Mouse (Mus musculus): ENCODE measurements around the gene Tsc22d4.

The Tsc22d4 gene

DNA sequence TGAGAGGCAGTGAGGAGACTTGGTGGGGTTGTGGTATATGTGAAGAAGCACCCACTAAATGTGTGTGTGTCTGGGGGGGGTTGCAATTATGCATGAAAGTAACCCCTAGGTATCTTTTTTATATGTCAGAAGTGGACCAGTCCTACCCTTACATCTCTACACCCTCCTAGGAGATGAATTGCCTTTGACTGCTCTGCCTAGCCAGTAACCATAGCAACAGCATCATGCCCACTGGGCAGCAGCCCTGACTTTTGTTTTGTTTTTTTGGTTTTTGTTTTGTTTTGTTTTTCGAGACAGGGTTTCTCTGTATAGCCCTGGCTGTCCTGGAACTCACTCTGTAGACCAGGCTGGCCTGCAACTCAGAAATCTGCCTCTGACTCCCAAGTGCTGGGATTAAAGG is 22.9 kb downstream of the Tsc22d4 start:
- no peak for DNase-seq

DNA sequence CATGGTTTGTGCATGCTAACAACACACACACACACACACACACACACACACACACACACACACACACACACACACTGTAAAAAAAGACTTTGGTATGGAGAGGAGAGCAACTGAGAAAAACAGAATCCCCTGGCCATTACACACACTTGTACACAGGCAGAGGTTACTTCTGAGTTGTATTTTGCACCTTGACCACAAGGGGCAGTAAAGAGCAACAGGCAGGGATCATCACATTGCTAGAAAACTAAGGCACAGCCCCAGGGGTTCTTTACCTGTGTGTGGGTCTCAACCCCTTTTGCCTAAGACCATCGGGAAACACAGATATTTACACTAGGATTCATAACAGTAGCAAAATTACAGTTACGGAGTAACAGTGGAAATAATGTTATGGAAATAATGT is 25.2 kb downstream of the Tsc22d4 start:
- DNase-seq = peak in 1 of 2 experiments; percentile 14

DNA sequence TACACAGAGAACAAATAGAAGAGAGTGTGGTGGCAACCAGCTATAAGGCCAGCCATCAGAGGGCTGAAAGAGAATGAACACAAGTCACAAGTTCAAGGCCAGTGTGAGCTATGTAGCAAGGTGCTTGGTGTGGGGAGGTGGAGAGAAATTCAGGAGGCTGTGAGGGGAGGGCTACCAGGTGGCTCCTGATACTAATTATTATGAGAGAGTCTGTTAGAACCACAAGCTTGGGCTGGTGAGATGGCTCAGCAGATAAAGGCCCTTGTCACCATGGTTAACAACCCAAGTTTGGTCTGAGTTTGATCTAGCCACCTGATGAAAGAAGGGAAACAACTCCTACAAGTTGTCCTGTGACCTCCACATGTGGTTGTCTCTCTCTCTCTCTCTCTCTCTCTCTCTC is 27.2 kb downstream of the Tsc22d4 start:
- DNase-seq = no peak

DNA sequence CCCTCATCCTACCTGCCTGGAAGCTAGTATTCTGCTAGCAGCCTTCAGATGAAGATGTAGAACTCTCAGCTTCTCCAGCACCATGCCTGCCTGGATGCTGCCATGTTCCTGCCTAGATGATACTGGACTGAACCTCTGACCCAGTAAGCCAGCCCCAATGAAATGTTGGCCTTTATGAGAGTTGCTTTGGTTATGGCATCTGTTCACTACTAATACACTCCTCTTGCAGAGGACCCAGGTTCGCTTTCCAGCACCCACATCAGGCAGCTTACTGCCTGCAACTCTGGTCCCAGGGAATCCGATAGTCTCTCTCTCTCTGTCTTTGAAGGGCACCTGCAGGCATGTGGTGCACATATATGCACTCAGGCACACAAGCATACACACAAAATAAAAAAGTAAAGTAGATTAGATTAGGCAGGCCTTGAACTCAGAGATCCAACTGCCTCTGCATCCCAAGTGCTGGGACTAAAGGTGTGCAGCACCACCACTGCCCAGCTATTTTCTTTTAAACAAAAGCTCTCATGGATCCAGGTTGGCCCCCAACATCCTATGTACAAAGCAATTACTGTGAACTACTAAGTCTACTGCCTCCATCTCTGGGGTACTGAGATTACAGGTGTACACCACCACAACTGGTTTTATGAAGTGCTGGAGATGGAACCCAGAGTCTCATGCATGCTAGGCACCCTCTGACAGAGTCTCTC is 30.2 kb downstream of the Tsc22d4 start:
- DNase-seq = peak in 1 of 2 experiments; percentile 3

DNA sequence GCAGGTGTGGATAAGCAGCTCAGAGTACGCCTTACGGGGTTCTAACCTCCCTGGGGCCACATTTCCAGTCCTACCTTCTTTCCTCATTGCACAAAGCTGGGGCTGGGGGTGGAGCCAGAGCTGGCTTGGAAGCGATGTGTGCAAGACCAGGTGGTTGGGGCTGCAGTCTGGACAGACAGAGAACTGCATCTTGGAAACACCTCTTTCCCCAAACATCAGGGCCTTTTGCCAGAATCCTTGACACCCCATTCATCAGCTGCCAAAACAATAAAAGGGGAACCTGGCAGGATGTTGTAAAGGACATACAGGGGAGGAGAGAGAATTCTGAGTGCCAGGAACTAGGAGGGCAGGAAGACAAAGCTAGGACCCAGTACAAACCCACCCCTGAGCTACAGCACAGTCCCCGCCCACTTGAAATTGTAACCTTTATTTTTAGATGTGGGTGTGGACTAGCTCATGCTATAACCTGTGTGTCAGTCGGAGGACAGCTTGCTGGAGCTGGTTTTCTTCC is 30.9 kb downstream of the Tsc22d4 start:
- DNase-seq = no peak

DNA sequence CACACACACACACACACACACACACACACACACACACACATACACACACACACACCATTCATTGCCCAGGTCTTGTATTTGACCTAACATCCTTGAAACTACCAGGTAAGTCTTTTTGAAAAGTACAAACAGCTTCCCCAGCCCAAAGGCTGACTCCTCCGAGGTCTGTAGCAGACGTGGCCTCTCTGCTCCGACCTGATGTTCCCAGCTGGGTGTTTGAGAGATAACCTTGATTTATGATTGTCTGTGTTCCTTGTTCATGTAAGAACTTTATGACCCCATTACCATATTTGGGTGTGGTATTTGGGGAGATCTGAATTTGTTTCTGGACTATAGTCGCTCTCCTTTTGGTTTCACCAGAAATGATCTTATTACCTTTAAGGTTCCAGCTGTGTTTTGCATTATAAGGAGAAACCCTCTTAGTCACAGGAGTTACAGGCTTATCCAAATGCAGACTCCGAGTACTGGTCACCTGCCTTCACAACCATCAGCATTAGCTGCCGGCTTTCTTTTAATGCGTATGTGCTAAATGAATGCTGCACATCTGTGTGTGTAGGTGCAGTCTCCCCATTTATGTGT is 31.8 kb downstream of the Tsc22d4 start:
- DNase-seq = no peak

DNA sequence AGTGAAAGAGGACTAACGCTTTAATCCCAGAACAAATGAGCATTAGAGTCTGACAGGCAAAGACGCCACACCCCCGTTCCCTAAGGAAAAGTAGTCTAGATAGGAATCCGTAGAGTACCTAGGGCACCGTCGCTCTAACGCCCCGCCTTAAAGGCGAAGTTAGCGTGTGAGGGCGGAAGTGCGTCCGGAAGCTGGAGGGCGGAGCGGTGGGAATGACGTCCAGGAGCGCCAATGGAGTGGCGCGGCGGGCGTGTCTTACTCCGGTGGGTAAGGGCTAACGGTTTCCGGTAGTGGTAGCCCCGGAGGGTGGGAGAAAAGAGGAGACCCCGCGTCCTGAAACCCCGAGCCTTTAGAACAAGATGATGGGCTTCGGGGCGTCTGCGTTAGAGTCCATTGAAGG is 33.1 kb downstream of the Tsc22d4 start, which contains the start of gene Ppp1r35:
Ppp1r35 (plus strand) TSS at position 215 of the 400 bp plus-strand sequence.
- peak; percentile 91 to 92 for DNase-seq

DNA sequence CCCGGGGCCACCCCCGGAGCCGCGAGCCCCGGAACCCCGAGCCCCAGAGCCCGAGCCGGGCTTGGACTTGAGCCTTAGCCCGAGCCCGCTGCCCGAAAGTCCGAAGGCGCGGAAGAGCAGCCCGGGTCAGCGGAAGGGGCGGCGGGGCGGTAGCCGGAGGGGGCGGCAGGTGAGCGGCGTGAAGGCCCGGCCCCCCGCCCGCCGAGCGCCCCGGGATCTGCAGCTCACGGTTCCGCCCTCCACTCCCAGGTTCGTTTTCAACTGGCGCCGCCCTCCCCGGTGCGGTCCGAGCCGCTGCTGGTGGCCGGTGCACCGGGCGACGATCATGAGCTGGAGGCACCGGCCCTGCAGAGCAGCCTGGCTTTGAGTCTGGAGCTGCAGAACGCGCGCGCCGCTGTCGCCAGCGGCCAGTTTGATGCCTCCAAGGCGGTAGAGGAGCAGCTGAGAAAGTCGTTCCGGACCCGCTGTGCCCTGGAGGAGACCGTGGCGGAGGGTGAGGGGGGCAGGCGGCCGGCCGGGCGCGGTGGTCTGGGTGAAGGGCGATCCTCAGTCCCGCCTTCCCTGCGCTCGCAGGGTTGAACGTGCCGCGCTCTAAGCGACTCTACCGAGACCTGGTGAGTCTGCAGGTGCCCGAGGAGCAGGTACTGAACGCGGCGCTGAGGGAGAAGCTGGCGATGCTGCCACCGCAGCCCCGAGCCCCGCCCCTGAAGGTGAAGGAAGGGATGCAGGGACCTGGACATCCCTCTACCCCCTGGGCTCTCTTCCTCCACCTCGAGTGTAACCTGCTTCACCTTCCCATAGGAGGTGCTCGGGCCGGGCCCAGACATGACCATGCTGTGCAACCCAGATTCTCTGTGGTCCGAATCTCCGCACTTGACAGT is 33.8 kb downstream of the Tsc22d4 start:
- DNase-seq = peak in 1 of 2 experiments; percentile 35

DNA sequence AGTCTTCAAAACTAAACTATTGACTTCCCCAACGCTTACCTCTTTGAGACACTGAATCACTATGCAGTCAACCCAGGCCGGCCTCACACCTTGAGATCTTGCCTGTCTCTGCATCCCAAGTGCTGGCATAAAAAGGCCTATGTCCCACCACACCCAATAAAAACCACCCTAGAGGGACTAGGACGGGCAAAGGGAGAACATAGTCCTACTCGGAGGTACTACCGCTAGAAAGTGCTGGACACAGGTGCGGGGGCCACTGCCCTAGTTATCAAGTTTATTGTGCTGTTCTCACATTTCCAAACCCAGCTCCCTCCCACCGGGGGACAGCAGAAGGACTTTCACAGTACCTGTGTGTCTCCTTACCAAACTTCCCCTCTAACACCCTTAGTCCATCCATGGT is 36.1 kb downstream of the Tsc22d4 start:
- no peak for DNase-seq

DNA sequence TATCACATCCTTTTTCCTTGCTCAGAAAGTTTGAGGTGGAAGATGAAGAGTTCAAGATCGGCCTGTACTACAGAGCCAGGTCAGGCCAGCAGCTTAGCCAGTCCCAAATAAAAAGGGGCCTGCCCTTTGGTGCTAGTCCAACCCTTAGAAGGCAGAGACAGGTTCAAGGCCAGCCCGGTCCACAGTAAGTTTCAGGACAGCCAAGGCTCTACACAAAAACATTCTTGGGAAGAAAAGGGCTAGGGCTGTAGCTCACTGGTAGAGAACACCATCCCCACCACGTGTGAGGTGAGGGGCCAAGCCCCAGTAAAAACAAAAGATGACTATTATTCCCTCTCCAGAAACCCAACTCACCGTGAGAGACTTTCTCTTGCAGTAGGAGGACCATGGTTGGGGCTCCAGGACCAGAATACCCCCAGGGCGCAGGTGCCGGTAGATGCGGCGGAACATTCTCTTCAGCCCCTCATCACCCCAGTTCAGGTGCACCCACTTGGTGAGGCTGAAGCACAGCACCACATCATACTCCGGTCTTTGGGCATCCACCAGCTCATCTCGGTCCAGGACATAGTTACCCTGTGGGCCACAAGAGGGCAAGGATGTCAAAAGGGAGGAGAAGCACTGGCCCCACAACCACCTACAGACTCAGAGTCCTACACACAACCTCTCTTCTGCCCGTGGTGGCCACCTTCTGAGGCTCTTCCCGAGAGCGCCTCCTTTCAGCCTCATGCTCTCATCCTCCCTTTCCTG is 37.4 kb downstream of the Tsc22d4 start:
- no peak for DNase-seq

DNA sequence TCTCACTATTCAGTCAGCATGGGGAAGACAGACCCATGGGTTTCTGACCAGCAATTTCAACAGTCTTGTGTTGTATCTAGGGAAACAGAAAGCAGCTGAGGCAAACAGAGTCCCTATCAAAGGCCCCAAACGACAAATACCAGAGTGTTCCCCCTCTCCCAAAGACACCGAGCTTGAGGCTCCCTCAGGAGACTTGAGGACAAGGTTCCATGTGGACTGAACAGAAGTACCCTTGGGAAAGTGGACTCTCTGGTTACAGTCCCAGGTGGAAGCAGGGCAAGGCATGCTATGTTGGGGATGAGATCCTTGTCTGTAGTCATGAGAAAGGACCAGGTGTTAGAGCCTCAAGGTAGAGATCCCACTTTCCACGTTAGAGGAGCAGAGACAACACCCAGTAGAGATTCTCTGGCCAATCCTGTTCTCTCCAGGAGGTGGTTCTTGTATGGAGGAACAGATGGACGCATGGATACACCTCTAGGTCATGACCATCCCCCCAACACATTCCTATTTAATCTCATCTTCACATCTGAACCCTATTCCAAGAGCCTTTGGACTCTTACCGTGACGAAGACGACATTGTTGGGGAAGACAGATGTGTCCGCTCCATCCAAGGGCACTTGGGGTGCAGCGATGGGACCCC is 38.5 kb downstream of the Tsc22d4 start:
- no peak for DNase-seq

DNA sequence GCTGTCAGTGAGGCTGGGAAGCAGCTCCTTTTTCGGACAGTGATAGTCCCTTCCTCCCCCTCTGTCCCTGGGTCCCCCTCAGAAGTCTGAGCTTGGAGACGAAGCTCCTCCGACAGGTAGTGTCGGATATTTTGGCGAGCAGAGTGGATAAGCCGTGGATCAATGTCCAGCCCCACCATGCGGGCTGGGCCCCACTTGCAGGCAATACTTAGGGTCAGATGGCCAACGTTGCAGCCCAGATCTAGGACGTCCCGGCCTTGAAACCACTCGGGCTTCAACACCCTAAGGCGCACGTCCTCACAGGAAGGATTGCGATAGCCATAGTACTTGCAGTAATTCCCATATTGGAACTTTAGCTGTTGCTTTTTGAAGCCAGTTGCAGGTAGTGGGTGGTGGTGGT is 39.0 kb downstream of the Tsc22d4 start:
- DNase-seq = no peak

DNA sequence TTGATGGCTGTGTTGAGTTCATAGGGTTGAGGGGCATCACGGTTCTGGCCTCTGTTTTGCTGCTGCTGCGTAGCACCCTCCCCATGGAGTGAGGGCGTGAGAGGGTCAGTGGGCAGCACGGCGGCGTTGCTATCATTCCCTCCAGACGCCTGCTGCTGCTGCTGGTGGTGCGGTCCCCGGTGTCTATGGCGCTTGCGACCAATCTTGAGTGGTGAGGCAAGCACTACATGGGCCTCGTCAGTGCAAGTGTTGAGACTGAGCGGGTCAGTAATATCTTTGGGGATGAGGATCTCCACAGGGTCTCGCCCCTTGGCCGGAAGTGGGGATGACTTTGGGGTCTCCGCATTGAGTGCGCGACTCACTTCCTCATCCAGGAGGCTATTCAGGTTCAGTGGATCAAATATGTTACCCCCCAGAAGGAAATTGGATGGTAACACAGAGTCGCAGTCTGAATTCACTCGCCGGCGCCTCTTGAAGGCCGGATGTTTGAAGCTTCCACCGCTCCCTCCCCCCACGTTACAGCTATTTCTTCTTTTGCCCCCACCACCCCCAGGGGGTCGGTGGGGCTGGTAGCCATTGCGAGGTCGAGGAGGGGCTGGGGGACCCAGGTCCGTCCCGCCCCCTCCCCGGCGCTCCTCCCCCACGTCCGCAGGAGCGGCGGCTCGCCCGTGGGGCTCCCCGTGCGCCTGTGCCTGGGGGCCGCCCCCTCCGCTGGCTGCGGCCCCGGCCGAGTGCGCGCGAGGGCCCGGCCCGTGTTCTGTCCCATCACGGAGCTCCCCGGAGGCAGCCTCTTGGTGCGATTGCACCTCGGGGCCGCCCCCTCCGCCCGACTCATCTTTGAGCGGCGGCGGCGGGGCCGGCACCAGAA is 39.9 kb downstream of the Tsc22d4 start:
- peak in 1 of 2 experiments; percentile 33 for DNase-seq

DNA sequence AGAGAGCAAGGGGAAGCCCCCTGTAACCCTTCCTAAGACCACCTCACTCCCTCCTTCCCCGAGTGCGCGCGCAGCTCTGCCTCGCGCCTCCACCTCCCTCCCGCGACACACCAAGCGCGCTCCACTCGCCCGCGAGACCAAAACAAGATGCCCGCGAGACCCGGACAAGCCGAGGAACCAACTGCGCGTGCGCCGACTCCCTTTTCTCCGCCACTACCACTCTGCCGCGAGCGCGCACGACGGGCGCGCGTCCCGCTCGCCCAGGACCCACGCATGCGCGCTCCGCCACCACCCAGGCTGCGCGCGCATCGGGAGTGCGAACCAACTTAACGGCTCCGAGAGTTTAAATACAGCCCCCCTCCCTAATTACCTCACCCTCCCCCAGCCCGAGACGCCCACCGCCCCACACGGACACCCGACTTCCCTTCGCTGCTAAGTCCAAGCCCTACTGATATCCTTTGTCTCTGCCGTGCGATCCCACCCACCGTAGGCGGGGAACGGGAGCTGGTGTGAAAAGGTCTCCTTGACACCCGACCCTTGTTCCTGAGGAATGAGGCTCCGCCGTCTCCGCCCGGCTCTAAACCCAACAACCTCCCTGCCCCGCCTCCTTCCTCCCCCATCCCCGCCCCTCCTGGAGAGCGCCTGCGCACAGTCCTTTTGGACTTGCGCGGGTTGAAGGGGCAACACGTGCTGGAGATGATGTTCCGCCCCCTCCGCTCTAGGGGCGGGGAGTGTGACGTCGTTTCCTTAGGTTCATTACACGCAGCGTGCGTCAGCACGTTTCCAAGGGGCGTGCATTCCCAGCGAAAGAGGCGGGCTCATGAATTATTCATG is 40.8 kb downstream of the Tsc22d4 start:
- DNase-seq = peak; percentile 98 to 99

DNA sequence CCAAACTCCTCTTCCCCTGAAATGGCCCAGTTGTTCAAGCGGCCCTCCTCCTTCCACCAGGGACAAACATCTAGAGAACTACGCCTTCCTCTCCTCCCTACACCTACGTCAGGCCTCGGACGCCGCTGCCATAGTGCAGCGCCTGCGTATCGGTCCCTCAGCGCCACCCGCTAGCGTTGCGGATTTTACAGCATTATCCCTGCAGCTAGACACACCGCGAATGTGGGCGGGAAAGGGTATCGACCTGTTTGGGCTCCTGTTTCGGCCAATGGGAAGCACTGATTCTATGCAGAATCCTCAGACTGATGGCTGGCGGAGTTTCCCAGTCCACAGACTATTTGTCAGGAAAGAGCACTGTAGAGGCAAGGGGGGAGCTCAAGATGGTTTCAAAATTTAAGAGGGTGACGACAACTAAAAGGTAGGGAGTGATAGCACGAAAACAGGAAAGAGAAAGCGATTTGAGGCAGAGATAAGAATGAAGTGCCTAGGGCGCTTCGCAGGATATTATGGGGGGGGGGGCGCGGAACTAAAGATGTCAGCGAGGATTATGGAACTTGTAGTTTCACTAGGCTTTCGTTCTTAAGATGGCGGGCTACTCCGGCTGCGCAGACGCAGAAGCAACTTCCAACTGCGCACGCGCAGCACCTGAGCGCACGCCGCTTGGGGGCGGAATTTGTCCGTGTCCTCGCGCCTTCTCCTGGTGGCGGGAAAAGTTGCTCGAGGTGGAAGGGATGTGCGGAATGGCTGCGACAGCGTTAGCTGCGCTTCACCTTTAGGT is 41.8 kb downstream of the Tsc22d4 start, which contains the start of the genes Mepce and Zcwpw1:
Mepce (minus strand) TSS at position 505 of the 778 bp plus-strand sequence.
Zcwpw1 (plus strand) TSS at position 648 of the 778 bp plus-strand sequence.
- DNase-seq = peak; percentile 92 to 93

DNA sequence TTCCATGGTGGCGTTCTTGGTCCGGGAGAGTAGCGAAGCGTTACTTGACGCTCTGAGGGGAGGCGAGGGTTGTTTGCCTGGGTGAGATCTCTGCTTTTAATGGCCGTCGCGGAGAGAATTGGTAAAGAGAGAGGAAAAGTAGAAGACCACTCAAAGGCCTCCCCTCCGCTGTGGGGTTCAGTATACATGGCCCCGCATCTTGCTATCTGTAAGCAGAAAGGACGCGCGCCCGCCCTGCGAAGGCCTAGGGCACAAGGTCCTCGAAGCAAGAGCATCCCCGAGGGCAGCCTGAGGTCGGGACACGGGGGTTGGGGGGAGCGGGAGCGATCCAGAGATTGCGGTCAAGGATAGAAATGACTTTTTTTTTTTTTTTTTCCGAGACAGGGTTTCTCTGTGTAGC is 42.6 kb downstream of the Tsc22d4 start:
- peak in 1 of 2 experiments; percentile 47 for DNase-seq

DNA sequence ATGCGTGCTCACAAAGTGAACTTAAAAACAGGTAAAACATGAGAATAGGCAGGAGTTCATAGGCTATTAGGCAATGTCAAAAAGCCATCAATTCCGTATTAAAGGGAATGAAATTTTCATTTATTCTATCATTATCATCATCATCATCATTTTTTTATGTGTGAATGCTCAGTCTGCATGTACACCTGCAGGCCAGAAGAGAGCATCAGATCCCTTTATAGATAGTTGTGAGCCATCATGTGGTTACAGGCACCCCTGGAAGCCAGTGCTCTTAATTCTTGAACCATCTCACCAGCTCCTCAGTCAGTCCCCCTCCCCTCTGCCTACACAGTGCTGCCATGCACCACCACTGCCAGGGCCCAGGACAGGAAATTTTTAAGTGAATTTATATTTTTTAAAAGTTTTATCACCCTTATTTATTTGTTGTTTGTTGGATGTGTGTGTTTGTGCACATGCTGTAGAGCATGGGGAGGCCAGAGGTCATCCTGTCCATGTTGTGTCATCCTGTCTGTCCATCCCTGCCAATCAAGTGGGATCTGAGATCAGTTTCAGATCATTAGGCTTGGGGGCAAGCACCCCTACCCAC is 43.5 kb downstream of the Tsc22d4 start:
- DNase-seq = no peak

DNA sequence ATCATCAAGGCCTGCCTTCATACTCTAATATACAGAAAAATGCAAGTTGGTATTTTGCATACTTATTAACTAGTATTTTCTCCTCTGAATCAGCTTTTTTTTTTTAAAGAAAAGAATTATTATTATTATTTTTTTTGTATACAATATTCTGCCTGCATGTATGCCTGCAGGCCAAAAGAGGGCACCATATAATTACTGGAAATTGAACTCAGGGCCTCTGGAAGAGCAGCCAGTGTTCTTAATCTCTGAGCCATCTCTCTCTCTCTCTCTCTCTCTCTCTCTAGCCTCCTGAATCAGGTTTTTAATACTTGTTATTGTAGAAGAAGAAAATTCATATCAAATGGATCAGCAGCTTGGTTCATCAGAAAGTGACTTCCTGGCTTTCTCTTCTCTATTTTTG is 46.0 kb downstream of the Tsc22d4 start:
- no peak for DNase-seq

DNA sequence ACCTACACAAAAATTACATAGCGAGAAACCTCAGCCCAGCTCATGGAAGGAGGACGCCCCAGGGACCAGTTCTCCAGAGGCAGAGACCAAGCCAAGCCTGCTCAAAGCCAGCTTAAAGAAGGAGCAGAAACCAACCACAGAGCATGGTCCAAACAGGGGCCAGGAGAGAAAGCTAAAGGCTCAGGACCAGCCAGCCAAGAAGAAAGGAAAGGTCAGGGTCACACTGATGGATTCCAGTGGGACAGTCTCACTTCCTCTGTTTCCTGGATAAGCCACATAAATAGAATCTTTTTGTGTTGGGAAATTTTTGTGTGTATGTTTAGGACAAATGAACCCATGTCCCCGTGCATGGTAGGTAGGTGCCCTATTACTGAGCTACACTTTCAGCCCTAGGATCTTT is 51.1 kb downstream of the Tsc22d4 start:
- DNase-seq = no peak

Measured in thymus, adult 18-20 months (tissue).